Mouse (Mus musculus) lung, embryonic 16.5 days (tissue): ENCODE data around the gene Ccdc38. TPM values are rescaled to one million over a fixed set of nuclear protein-coding genes. Genes with fewer than 3 reads are reported as not detected.

Experiments used
- ATAC-seq: fragments of 200-750 bp; cut with Nextera tagmentation; 2 replicates; pipeline ENCODE4 v1.8.0; 2017; ENCODE audit warnings: low read depth, mild to moderate bottlenecking, moderate library complexity
- H3K27ac ChIP-seq: fragments of 300-500 bp; sonication (generic); 2 replicates; pipeline ENCODE4 v1.5.1; 2014; ENCODE audit warnings: mild to moderate bottlenecking, control low read depth, low read length
- H3K27me3 ChIP-seq: fragments of 300-500 bp; sonication (generic); 2 replicates; pipeline ENCODE4 v1.6.1; 2014; ENCODE audit warnings: low read depth, low read length, mixed read lengths; ENCODE audit not compliant: control insufficient read depth, insufficient read depth
- H3K36me3 ChIP-seq: fragments of 300-500 bp; sonication (generic); 2 replicates; pipeline ENCODE4 v1.6.1; 2014; ENCODE audit warnings: low read length; ENCODE audit not compliant: control insufficient read depth, insufficient read depth
- H3K4me1 ChIP-seq: fragments of 300-500 bp; sonication (generic); replicated peaks from 2 replicates; pipeline ENCODE4 v1.6.1; 2014; ENCODE audit warnings: low read length, mixed read lengths; ENCODE audit not compliant: control insufficient read depth, insufficient read depth
- H3K4me2 ChIP-seq: fragments of 300-500 bp; sonication (generic); 2 replicates; pipeline ENCODE4 v1.6.1; 2014; ENCODE audit warnings: low read depth, low read length, control low read depth
- H3K4me3 ChIP-seq: fragments of 300-500 bp; sonication (generic); 2 replicates; pipeline ENCODE4 v1.5.1; 2014; ENCODE audit warnings: mild to moderate bottlenecking, low read length, control low read depth
- H3K9ac ChIP-seq: fragments of 300-500 bp; sonication (generic); 2 replicates; pipeline ENCODE4 v1.6.1; 2014; ENCODE audit warnings: low read length, control low read depth
- H3K9me3 ChIP-seq: fragments of 300-500 bp; sonication (generic); 2 replicates; pipeline ENCODE4 v1.6.1; 2016; ENCODE audit warnings: low read length; ENCODE audit not compliant: control insufficient read depth
- WGBS: fragments of 180-500 bp; shearing (Covaris S2); extraction: QIAGEN DNeasy Blood & Tissue Kit; methylation state at CpG from one replicate; pipeline ENCODE4 v1.1.7; 2014; 5-methylcytosine and 5-hydroxymethylcytosine counted together
- polyA plus RNA-seq: library from polyadenylated mRNA; unstranded; fragments of >200 nt; fragmentation: Nextera tagmentation; extraction: Ambion mirVana; gene quantifications from 2 replicates; pipeline ENCODE4 v1.2.1, GENCODE M21; 2015

Gene Ccdc38
- polyA plus RNA-seq, 1 experiment from 2014 or later, result 0.24 TPM

- H3K9me3 ChIP-seq, result no peaks in the 10 kb centered on the region
- no peaks in the 10 kb centered on the region for H3K27me3 ChIP-seq
- WGBS, result 61% methylated on average over 2 of the region's 2 CpGs
- no peak overlapping the region for H3K4me2 ChIP-seq
- peaks cover 5% of the 10 kb centered on the region; the same call in 1 of the 2 replicates for H3K4me1 ChIP-seq
- no peak overlapping the region for H3K9ac ChIP-seq
- no peak for ATAC-seq
- no peak overlapping the region for H3K4me3 ChIP-seq
- no peaks in the 10 kb centered on the region for H3K36me3 ChIP-seq
- no peak overlapping the region for H3K27ac ChIP-seq
Measured at GRCm38 (mm10) chr10:93518620-93519019, 21.8 kb upstream of the Ccdc38 start.

- H3K9me3 ChIP-seq, result no peaks in the 10 kb centered on the region
- no peak overlapping the region for H3K9ac ChIP-seq
- no peak overlapping the region for H3K4me2 ChIP-seq
- 92% methylated on average over 8 of the region's 8 CpGs for WGBS
- H3K36me3 ChIP-seq, result no peaks in the 10 kb centered on the region
- no peak overlapping the region for H3K4me3 ChIP-seq
- no peak overlapping the region for H3K27ac ChIP-seq
- peaks cover 5% of the 10 kb centered on the region; the same call in 1 of the 2 replicates for H3K4me1 ChIP-seq
- H3K27me3 ChIP-seq, result no peaks in the 10 kb centered on the region
- no peak for ATAC-seq
Measured at GRCm38 (mm10) chr10:93519159-93519558, 21.3 kb upstream of the Ccdc38 start.

- ATAC-seq, result no peak
- H3K27me3 ChIP-seq, result no peaks in the 10 kb centered on the region
- no peak overlapping the region for H3K4me2 ChIP-seq
- H3K27ac ChIP-seq, result no peak overlapping the region
- H3K36me3 ChIP-seq, result no peaks in the 10 kb centered on the region
- no peaks in the 10 kb centered on the region for H3K9me3 ChIP-seq
- WGBS, result 65% methylated on average over 5 of the region's 5 CpGs
- peaks cover 5% of the 10 kb centered on the region; the same call in 1 of the 2 replicates for H3K4me1 ChIP-seq
- H3K9ac ChIP-seq, result no peak overlapping the region
- H3K4me3 ChIP-seq, result no peak overlapping the region
Measured at GRCm38 (mm10) chr10:93519756-93520155, 20.7 kb upstream of the Ccdc38 start.

- Histone ChIP-seq H3K4me3 (no peak overlapping the region), H3K4me2 (no peak overlapping the region), H3K27ac (no peak overlapping the region), H3K9me3 (no peaks in the 10 kb centered on the region), H3K27me3 (no peaks in the 10 kb centered on the region), H3K9ac (no peak overlapping the region), H3K4me1 (peaks cover 5% of the 10 kb centered on the region; the same call in 1 of the 2 replicates), H3K36me3 (no peaks in the 10 kb centered on the region)
- WGBS, result 51% methylated on average over 4 of the region's 4 CpGs
- ATAC-seq, result no peak
Measured at GRCm38 (mm10) chr10:93520994-93521393, 19.4 kb upstream of the Ccdc38 start.

GRCm38 (mm10) chr10:93525329-93525728 lies 15.1 kb upstream of the Ccdc38 start:
- H3K4me3 ChIP-seq, result no peak overlapping the region
- H3K9ac ChIP-seq, result no peak overlapping the region
- H3K36me3 ChIP-seq, result no peaks in the 10 kb centered on the region
- H3K4me2 ChIP-seq, result no peak overlapping the region
- no peaks in the 10 kb centered on the region for H3K4me1 ChIP-seq
- no peak for ATAC-seq
- 88% methylated on average over 1 of the region's 1 CpGs for WGBS
- H3K27me3 ChIP-seq, result no peaks in the 10 kb centered on the region
- no peak overlapping the region for H3K27ac ChIP-seq
- no peaks in the 10 kb centered on the region for H3K9me3 ChIP-seq

- Histone ChIP-seq H3K9ac (no peak overlapping the region), H3K4me3 (no peak overlapping the region), H3K27me3 (peaks cover 6% of the 10 kb centered on the region; the same call in 1 of the 2 replicates), H3K27ac (no peak overlapping the region), H3K36me3 (no peaks in the 10 kb centered on the region), H3K4me1 (peaks cover 6% of the 10 kb centered on the region), H3K9me3 (no peaks in the 10 kb centered on the region), H3K4me2 (no peak overlapping the region)
- ATAC-seq, result no peak
- WGBS, result 67% methylated on average over 2 of the region's 2 CpGs
Measured at GRCm38 (mm10) chr10:93538287-93538686, 2.1 kb upstream of the Ccdc38 start.

GRCm38 (mm10) chr10:93538818-93539217 lies 1.6 kb upstream of the Ccdc38 start:
- WGBS, result 46% methylated on average over 6 of the region's 6 CpGs
- Histone ChIP-seq H3K4me1 (peaks cover 6% of the 10 kb centered on the region), H3K27me3 (peaks cover 6% of the 10 kb centered on the region; the same call in 1 of the 2 replicates), H3K4me3 (no peak overlapping the region), H3K9me3 (no peaks in the 10 kb centered on the region), H3K27ac (no peak overlapping the region), H3K9ac (no peak overlapping the region), H3K36me3 (no peaks in the 10 kb centered on the region), H3K4me2 (no peak overlapping the region)
- ATAC-seq, result no peak

GRCm38 (mm10) chr10:93539775-93540430 lies 529 bp upstream of the Ccdc38 start, which contains the start of gene Amdhd1:
Amdhd1 (minus strand) TSS chr10:93540033.
- H3K4me1 ChIP-seq, result peaks cover 6% of the 10 kb centered on the region
- no peaks in the 10 kb centered on the region for H3K9me3 ChIP-seq
- H3K4me3 ChIP-seq, result peak within 1 kb of the TSS; percentile 50
- H3K36me3 ChIP-seq, result no peaks in the 10 kb centered on the region
- H3K9ac ChIP-seq, result peak within 1 kb of the TSS; percentile 49
- ATAC-seq, result peak; percentile 97
- peaks cover 5% of the 10 kb centered on the region; the same call in 1 of the 2 replicates for H3K27me3 ChIP-seq
- peak within 1 kb of the TSS; percentile 41 for H3K27ac ChIP-seq
- WGBS, result 2% methylated on average over 35 of the region's 35 CpGs
- H3K4me2 ChIP-seq, result peak within 1 kb of the TSS; percentile 82

- WGBS, result 63% methylated on average over 1 of the region's 1 CpGs
Measured at GRCm38 (mm10) chr10:93541585-93541984, 1.2 kb downstream of the Ccdc38 start.

More at GRCm38 (mm10) chr10:93541585-93541984, 1.2 kb downstream of the Ccdc38 start:
- H3K9ac ChIP-seq, result no peak overlapping the region
- H3K27ac ChIP-seq, result no peak overlapping the region
- no peak for ATAC-seq
- no peaks in the 10 kb centered on the region for H3K36me3 ChIP-seq
- H3K4me3 ChIP-seq, result no peak overlapping the region
- peaks cover 6% of the 10 kb centered on the region for H3K4me1 ChIP-seq
- H3K4me2 ChIP-seq, result no peak overlapping the region
- no peaks in the 10 kb centered on the region for H3K9me3 ChIP-seq
- no peaks in the 10 kb centered on the region; the same call in 1 of the 2 replicates for H3K27me3 ChIP-seq
